Mouse (Mus musculus) olfactory bulb, adult 2 months (tissue): ENCODE measurements around the gene Olfr1368. TPM values are rescaled to one million over a fixed set of nuclear protein-coding genes. Genes with fewer than 3 reads are reported as not detected.
A peak's percentile ranks its signal among the peaks of the same experiment; 100 is the strongest.

Experiments
- H3K27ac ChIP-seq: fragments of 200-500 bp; 2 replicates; pipeline ENCODE4 v1.5.1; 2012; ENCODE audit warnings: low read depth, low read length; ENCODE audit not compliant: insufficient read depth
- H3K4me1 ChIP-seq: fragments of 200-500 bp; 2 replicates; pipeline ENCODE4 v1.6.1; 2012; ENCODE audit warnings: low read length; ENCODE audit not compliant: control insufficient read depth, insufficient read depth
- H3K4me3 ChIP-seq: fragments of 200-500 bp; 2 replicates; pipeline ENCODE4 v1.5.1; 2012; ENCODE audit warnings: mild to moderate bottlenecking, low read depth, low read length, moderate library complexity; ENCODE audit not compliant: insufficient read depth
- CTCF ChIP-seq: fragments of 200-500 bp; IDR thresholded peaks from 2 replicates; pipeline ENCODE4 v1.5.1; 2012; ENCODE audit warnings: low read depth, mild to moderate bottlenecking, low read length, moderate library complexity; ENCODE audit not compliant: insufficient read depth
- POLR2A ChIP-seq: fragments of 200-500 bp; IDR thresholded peaks from 2 replicates; pipeline ENCODE4 v1.6.1; 2012; ENCODE audit warnings: mild to moderate bottlenecking, low read depth, low read length, moderate library complexity; ENCODE audit not compliant: insufficient read depth
- WGBS: fragments of 180-500 bp; shearing (Covaris S2); methylation state at CpG from one replicate; pipeline ENCODE4 v1.1.7; 2018; 5-methylcytosine and 5-hydroxymethylcytosine counted together
- polyA plus RNA-seq: library from polyadenylated mRNA; stranded (reverse); fragments of >200 nt; gene quantifications from 2 replicates; pipeline ENCODE4 v1.2.4, GENCODE M21; 2012; ENCODE audit warnings: low replicate concordance; ENCODE audit not compliant: missing spikeins, insufficient read depth, insufficient read length

Gene Olfr1368
- polyA plus RNA-seq, 1 experiment, result not detected

GRCm38 (mm10) chr13:21169121-21169656, 23.5 kb upstream of the Olfr1368 start:
- Histone ChIP-seq H3K4me1 (peaks cover 3% of the 10 kb centered on the region), H3K27ac (no peak overlapping the region), H3K4me3 (no peak overlapping the region)
- WGBS, result under 1% methylated on average over 14 of the region's 14 CpGs
- TF ChIP-seq CTCF, result no peak
- TF ChIP-seq POLR2A, result no peak

GRCm38 (mm10) chr13:21168371-21169011, 22.8 kb upstream of the Olfr1368 start:
- WGBS, result under 1% methylated on average over 16 of the region's 16 CpGs

GRCm38 (mm10) chr13:21167910-21168300, 22.2 kb upstream of the Olfr1368 start:
- 0% methylated on average over 8 of the region's 8 CpGs for WGBS
- TF ChIP-seq POLR2A (no peak), CTCF (no peak)

More at GRCm38 (mm10) chr13:21168371-21169011, 22.8 kb upstream of the Olfr1368 start:
- Histone ChIP-seq H3K27ac (no peak overlapping the region), H3K4me1 (peaks cover 3% of the 10 kb centered on the region), H3K4me3 (peak overlapping the region; percentile 57)
- no peak for TF ChIP-seq POLR2A
- no peak for TF ChIP-seq CTCF

GRCm38 (mm10) chr13:21166936-21167909, 21.6 kb upstream of the Olfr1368 start:
- Histone ChIP-seq H3K27ac (peak overlapping the region; percentile 22; the same call in 1 of the 2 replicates), H3K4me1 (peaks cover 3% of the 10 kb centered on the region), H3K4me3 (peak overlapping the region; percentile 29; the same call in 1 of the 2 replicates)
- 1% methylated on average over 27 of the region's 27 CpGs for WGBS
- TF ChIP-seq CTCF, result no peak
- no peak for TF ChIP-seq POLR2A

More at GRCm38 (mm10) chr13:21167910-21168300, 22.2 kb upstream of the Olfr1368 start:
- H3K4me3 ChIP-seq, result 0 out of 2 replicates have a peak overlapping the region, but pooled peaks have one; percentile 57
- no peak overlapping the region for H3K27ac ChIP-seq
- peaks cover 3% of the 10 kb centered on the region for H3K4me1 ChIP-seq

GRCm38 (mm10) chr13:21162591-21162990, 16.9 kb upstream of the Olfr1368 start:
- no peak for TF ChIP-seq POLR2A
- TF ChIP-seq CTCF, result no peak
- no peak overlapping the region for H3K4me3 ChIP-seq

GRCm38 (mm10) chr13:21161591-21161990, 15.9 kb upstream of the Olfr1368 start:
- no peak overlapping the region for H3K27ac ChIP-seq
- WGBS, result 31% methylated on average over 2 of the region's 2 CpGs
- no peak for TF ChIP-seq CTCF
- TF ChIP-seq POLR2A, result no peak
- H3K4me3 ChIP-seq, result no peak overlapping the region
- H3K4me1 ChIP-seq, result no peaks in the 10 kb centered on the region

More at GRCm38 (mm10) chr13:21162591-21162990, 16.9 kb upstream of the Olfr1368 start:
- WGBS, result 63% methylated on average over 5 of the region's 5 CpGs
- H3K4me1 ChIP-seq, result no peaks in the 10 kb centered on the region
- no peak overlapping the region for H3K27ac ChIP-seq

- under 1% methylated on average over 32 of the region's 32 CpGs for WGBS
- Histone ChIP-seq H3K4me1 (no peaks in the 10 kb centered on the region), H3K4me3 (peak overlapping the region; percentile 33), H3K27ac (no peak overlapping the region)
- no peak for TF ChIP-seq POLR2A
- no peak for TF ChIP-seq CTCF
Observed at GRCm38 (mm10) chr13:21160657-21161590, 15.3 kb upstream of the Olfr1368 start.

GRCm38 (mm10) chr13:21160041-21160511, 14.4 kb upstream of the Olfr1368 start:
- under 1% methylated on average over 16 of the region's 16 CpGs for WGBS

More at GRCm38 (mm10) chr13:21160041-21160511, 14.4 kb upstream of the Olfr1368 start:
- Histone ChIP-seq H3K4me1 (no peaks in the 10 kb centered on the region), H3K4me3 (peak overlapping the region; percentile 49), H3K27ac (no peak overlapping the region)
- TF ChIP-seq CTCF (no peak), POLR2A (no peak)
